Comparison of ENCODE assay signal across 32 mouse cellular contexts in the genomic region with DNA sequence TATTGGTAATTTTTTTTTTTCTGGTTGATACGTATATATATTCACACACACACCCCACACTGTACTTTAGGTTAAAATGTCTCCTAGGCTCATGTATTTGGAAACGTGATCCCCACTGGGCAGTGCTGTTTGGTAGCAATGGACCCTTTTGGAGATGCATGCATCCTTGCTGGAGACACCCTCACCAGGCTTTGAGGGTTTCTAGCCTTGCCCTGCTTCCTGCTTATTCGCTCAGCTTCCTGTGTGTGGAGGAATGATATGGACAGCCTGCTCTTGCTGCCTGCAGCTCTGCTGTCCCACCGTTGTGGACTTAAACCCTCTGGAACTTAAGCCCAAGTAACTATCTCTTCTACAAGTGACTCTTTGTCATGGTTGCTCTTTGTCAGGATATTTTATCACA. TPM values are rescaled to one million over a fixed set of nuclear protein-coding genes. Genes with fewer than 3 reads are reported as not detected.
DNase-seq lines count a peak whose midpoint lies in the region; ATAC-seq lines count a peak whose summit lies in the region.
"Had no signal": no experiment of that assay in that cellular context is flagged by ENCODE, and none has a peak within 500 bp of the region (broad histone marks: within the 10 kb centered on the region; RNA-seq: fewer than 3 reads in every experiment).

No protein-coding gene starts in this region.

- H3K4me3 ChIP-seq in megakaryocyte, embryonic 14.5 days (replicated peaks) = peak overlapping the region; percentile 19
- no peak overlapping the region for H3K4me3 ChIP-seq in macrophage (ENCODE audit: inconsistent target)
- H3K4me3 ChIP-seq: embryonic facial prominence, embryonic 10.5 days; embryonic facial prominence, embryonic 13.5 days; erythroblast, embryonic 14.5 days; forebrain, embryonic 12.5 days; forebrain, embryonic 15.5 days; hindbrain, embryonic 10.5 days; hindbrain, embryonic 13.5 days had no signal

- H3K36me3 ChIP-seq in megakaryocyte, embryonic 14.5 days (replicated peaks; ENCODE audit: low read length) = no peaks in the 10 kb centered on the region
- no peaks in the 10 kb centered on the region for H3K36me3 ChIP-seq in macrophage (ENCODE audit: inconsistent target)
- H3K36me3 ChIP-seq: embryonic facial prominence, embryonic 10.5 days; embryonic facial prominence, embryonic 13.5 days; forebrain, embryonic 12.5 days; forebrain, embryonic 15.5 days; hindbrain, embryonic 10.5 days; hindbrain, embryonic 13.5 days had no signal

- H3K27me3 ChIP-seq in megakaryocyte, embryonic 14.5 days (replicated peaks) = no peaks in the 10 kb centered on the region
- H3K27me3 ChIP-seq: embryonic facial prominence, embryonic 13.5 days; forebrain, embryonic 12.5 days; forebrain, embryonic 15.5 days; hindbrain, embryonic 13.5 days had no signal

- no peaks in the 10 kb centered on the region for H3K79me2 ChIP-seq in macrophage (ENCODE audit: inconsistent target)

- DNase-seq in thymus, postnatal 4 days = no peak
- no peak for DNase-seq in right cerebral cortex, postnatal 4 days
- DNase-seq: adrenal gland, adult 2 months; adrenal gland, postnatal 14 days; cerebellum, adult 2 months; cerebellum, adult 9-11 months; cerebellum, postnatal 25 days; embryo, embryonic 11 days; gastrocnemius, postnatal 25 days; heart, postnatal 36 days had no signal

- 31% methylated on average over 4 of the region's 4 CpGs for whole genome bisulfite sequencing in macrophage (ENCODE audit: missing documents)

- peak overlapping the region; percentile 42 for H3K27ac ChIP-seq in macrophage
- H3K27ac ChIP-seq: embryonic facial prominence, embryonic 10.5 days; embryonic facial prominence, embryonic 13.5 days; forebrain, embryonic 12.5 days; forebrain, embryonic 15.5 days; hindbrain, embryonic 10.5 days; hindbrain, embryonic 13.5 days had no signal

- H3K9me3 ChIP-seq in megakaryocyte, embryonic 14.5 days = no peaks in the 10 kb centered on the region
- H3K9me3 ChIP-seq: embryonic facial prominence, embryonic 10.5 days; embryonic facial prominence, embryonic 13.5 days; forebrain, embryonic 12.5 days; forebrain, embryonic 15.5 days; hindbrain, embryonic 10.5 days; hindbrain, embryonic 13.5 days had no signal

- H3K4me1 ChIP-seq in megakaryocyte, embryonic 14.5 days = peaks cover 78% of the 10 kb centered on the region
- H3K4me1 ChIP-seq: embryonic facial prominence, embryonic 13.5 days; forebrain, embryonic 15.5 days had no signal

- no peak for ATAC-seq in megakaryocyte, adult 5-6 weeks (ENCODE audit: poor library complexity, severe bottlenecking)
- ATAC-seq in common myeloid progenitor, adult 5-6 weeks (replicated peaks; ENCODE audit: low read depth, poor library complexity, severe bottlenecking) = peak; percentile 50; the same call in 1 of the 2 replicates
- ATAC-seq: forebrain, embryonic 15.5 days; hindbrain, embryonic 16.5 days; inflammation-experienced regulatory T-cells, adult 6 months; intestine, embryonic 16.5 days had no signal

RNA-seq across cellular contexts. Expression of gene Arl14, which starts 19.3 kb away (rescaled TPM):
- polyA plus RNA-seq in megakaryocyte, embryonic 14.5 days (2012; ENCODE audit: insufficient read depth, low replicate concordance) = not detected in 2 replicates
- total RNA-seq in megakaryocyte, adult 5-6 weeks (2015) = 0.41 TPM in 1 of 2 replicates, not detected in the other
- total RNA-seq in megakaryocyte, adult 5-6 weeks (2017) = not detected in 2 replicates
- total RNA-seq in common myeloid progenitor, adult 5-6 weeks (2017) = not detected in 2 replicates
- total RNA-seq in macrophage (2018; cell fraction: chromatin; rRNA removed) = not detected
- total RNA-seq in macrophage (2018; cell fraction: cytosol; rRNA removed) = not detected
- total RNA-seq in macrophage (2018; cell fraction: nucleus; rRNA removed) = under 1 TPM in 1 of 26 experiments, not detected in 25; 0.54 TPM
- polyA plus RNA-seq in macrophage (2018) = not detected in 3 replicates
- total RNA-seq: adrenal gland, adult 2 months; adrenal gland, postnatal 14 days; gastrocnemius, adult 8-10 months; gastrocnemius, postnatal 25 days; heart, adult 8-10 months; heart, postnatal 36 days; MEL had no signal
- polyA plus RNA-seq: adrenal gland, adult 2 months; cerebellum, adult 2 months; cortical plate, adult 2 months; embryonic facial prominence, embryonic 10.5 days; embryonic facial prominence, embryonic 13.5 days; erythroblast, embryonic 14.5 days; forebrain, embryonic 12.5 days; forebrain, embryonic 15.5 days; gonadal fat pad, adult 2 months; heart, embryonic 11.5 days; heart, embryonic 14.5 days; heart, postnatal 0 days; hindbrain, embryonic 10.5 days; hindbrain, embryonic 13.5 days; hindbrain, embryonic 16.5 days; inflammation-experienced regulatory T-cells, adult 6 months had no signal
